Mouse (Mus musculus) spleen, adult 2 months (tissue): Measurements from ENCODE around the gene Ephb3.

ENCODE experiments used
- CTCF ChIP-seq: fragments of 200-500 bp; IDR thresholded peaks from 2 replicates; pipeline ENCODE4 v1.5.1; 2011; ENCODE audit warnings: mild to moderate bottlenecking, inconsistent platforms; ENCODE audit not compliant: insufficient read depth, insufficient read length, insufficient replicate concordance; ENCODE audit errors: extremely low read depth
- POLR2A ChIP-seq: fragments of 200-500 bp; IDR thresholded peaks from 2 replicates; pipeline ENCODE4 v1.6.1; 2011; ENCODE audit warnings: low read depth, low read length, inconsistent platforms

GRCm38 (mm10) chr16:21269775-21270174 lies 65.2 kb downstream of the Ephb3 start:
- TF ChIP-seq CTCF (no peak), POLR2A (no peak)
